Mouse (Mus musculus): ENCODE results near the gene Col25a1. TPM values are rescaled to one million over a fixed set of nuclear protein-coding genes. Genes with fewer than 3 reads are reported as not detected.

The Col25a1 gene
- polyA plus RNA-seq, 1 experiment, result 2.8 TPM

GRCm38 (mm10) chr3:130508330-130508729 is 377.0 kb downstream of the Col25a1 start:
- H3ac ChIP-seq (ENCODE audit: control insufficient read depth, insufficient read length), result no peak overlapping the region
- no peak overlapping the region for H3K4me3 ChIP-seq
- TF ChIP-seq TCF12 (IDR thresholded peaks at IDR 0.05; ENCODE audit: insufficient read depth, poor library complexity, severe bottlenecking) (no peak), MAX (IDR thresholded peaks at IDR 0.05; ENCODE audit: low read depth) (no peak), MYOG (IDR thresholded peaks at IDR 0.05; ENCODE audit: control insufficient read depth in 1 of 3, insufficient read depth in 1 of 3, insufficient read length in 2 of 3, low read depth in 2 of 3) (no peak), USF1 (IDR thresholded peaks at IDR 0.05; ENCODE audit: low read depth) (no peak), SRF (IDR thresholded peaks at IDR 0.05; ENCODE audit: control insufficient read depth, insufficient read length, low read depth) (no peak), TCF3 (IDR thresholded peaks at IDR 0.05; ENCODE audit: insufficient read length, low read depth) (no peak), POLR2A (IDR thresholded peaks at IDR 0.05; ENCODE audit: insufficient read length, low read depth) (no peak), REST (IDR thresholded peaks at IDR 0.05; ENCODE audit: insufficient read depth, insufficient read length) (no peak), CEBPB (IDR thresholded peaks at IDR 0.05; ENCODE audit: insufficient read depth, poor library complexity, severe bottlenecking) (no peak), MYOD1 (IDR thresholded peaks at IDR 0.05; ENCODE audit: control insufficient read depth in 1 of 3, insufficient read length in 2 of 3, low read depth in 2 of 3) (no peak)
- H3K27me3 ChIP-seq (ENCODE audit: control insufficient read depth, insufficient read depth, insufficient read length), result no peaks in the 10 kb centered on the region
- H3K79me2 ChIP-seq (ENCODE audit: control insufficient read depth, insufficient read depth), result no peaks in the 10 kb centered on the region
- H3K4me2 ChIP-seq (ENCODE audit: low read depth), result no peak overlapping the region
- no peaks in the 10 kb centered on the region for H3K36me3 ChIP-seq (ENCODE audit: control insufficient read depth, insufficient read depth)

DNA sequence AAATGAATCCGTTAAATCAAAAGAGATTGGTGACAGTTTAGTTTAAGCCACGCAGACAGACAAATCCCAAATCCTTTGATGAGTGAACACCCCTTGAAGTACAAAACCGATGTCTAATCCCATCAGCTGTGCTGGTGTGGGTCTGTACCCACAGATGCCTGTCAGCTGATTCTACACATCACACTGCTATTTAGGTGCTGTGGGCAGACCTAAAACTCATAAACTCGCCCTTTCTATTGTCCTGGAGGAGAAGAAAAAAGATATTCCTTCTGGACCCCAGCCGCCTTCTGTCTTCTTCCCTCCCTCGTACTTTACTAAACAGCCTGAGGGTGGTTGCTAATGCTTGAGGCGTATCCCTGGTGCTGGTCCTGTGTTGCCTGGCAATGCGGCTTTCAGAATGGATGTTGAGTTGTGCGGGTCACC is 387.2 kb downstream of the Col25a1 start:
- H3K36me3 ChIP-seq (ENCODE audit: control insufficient read depth, insufficient read depth), result no peaks in the 10 kb centered on the region
- no peak overlapping the region for H3K4me3 ChIP-seq
- no peaks in the 10 kb centered on the region for H3K27me3 ChIP-seq (ENCODE audit: control insufficient read depth, insufficient read depth, insufficient read length)
- no peak overlapping the region for H3ac ChIP-seq (ENCODE audit: control insufficient read depth, insufficient read length)
- no peaks in the 10 kb centered on the region for H3K79me2 ChIP-seq (ENCODE audit: control insufficient read depth, insufficient read depth)
- H3K4me2 ChIP-seq (ENCODE audit: low read depth), result peak overlapping the region; percentile 27
- TF ChIP-seq POLR2AphosphoS2 (IDR thresholded peaks at IDR 0.05; ENCODE audit: insufficient read length, low read depth) (no peak), USF1 (IDR thresholded peaks at IDR 0.05; ENCODE audit: low read depth) (no peak), REST (IDR thresholded peaks at IDR 0.05; ENCODE audit: insufficient read depth, insufficient read length) (no peak), CEBPB (IDR thresholded peaks at IDR 0.05; ENCODE audit: insufficient read depth, poor library complexity, severe bottlenecking) (no peak), MAX (IDR thresholded peaks at IDR 0.05; ENCODE audit: low read depth) (no peak), E2F4 (IDR thresholded peaks at IDR 0.05; ENCODE audit: insufficient read depth) (no peak), POLR2A (IDR thresholded peaks at IDR 0.05; ENCODE audit: insufficient read length, low read depth) (no peak), TCF12 (IDR thresholded peaks at IDR 0.05; ENCODE audit: insufficient read depth, poor library complexity, severe bottlenecking) (peak; percentile 85), SRF (IDR thresholded peaks at IDR 0.05; ENCODE audit: control insufficient read depth, insufficient read length, low read depth) (no peak), TCF3 (IDR thresholded peaks at IDR 0.05; ENCODE audit: insufficient read length, low read depth) (peak; percentile 25), MYOD1 (IDR thresholded peaks at IDR 0.05; ENCODE audit: control insufficient read depth in 1 of 3, insufficient read length in 2 of 3, low read depth in 2 of 3) (peak in 2 of 3 experiments; percentile 81 to 88), MYOG (IDR thresholded peaks at IDR 0.05; ENCODE audit: control insufficient read depth in 1 of 3, insufficient read depth in 1 of 3, insufficient read length in 2 of 3, low read depth in 2 of 3) (peak in 2 of 3 experiments; percentile 60 to 84)

DNA sequence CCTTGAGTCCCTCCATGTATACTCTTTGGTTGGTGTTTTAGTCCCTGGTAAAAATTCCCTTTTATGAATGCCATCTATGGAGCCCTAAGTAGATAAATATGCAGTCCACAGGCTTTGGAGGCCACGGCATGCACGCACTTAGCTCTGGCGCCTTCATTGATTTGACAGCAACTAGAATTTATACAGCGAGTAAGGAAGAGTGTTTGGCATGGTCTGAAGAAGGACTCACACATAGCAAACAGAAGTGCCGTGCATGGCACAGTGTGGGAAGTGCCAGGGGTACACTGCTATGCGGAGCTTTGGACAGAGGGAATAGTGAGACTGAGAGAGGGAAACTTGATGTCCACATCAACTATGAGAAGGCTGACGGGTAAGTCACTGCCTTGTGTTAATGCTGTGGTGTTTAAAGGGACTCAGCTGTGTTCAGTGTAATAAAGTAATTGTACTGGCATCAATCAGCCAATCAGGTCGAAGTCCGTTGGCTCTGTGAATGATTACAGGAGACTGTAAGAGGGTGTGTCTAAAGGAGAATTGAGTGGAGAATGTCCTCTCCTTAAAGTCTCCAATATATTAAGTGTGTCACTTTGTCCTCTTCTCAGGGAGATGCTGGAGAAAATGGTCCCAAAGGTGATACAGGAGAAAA is 390.7 kb downstream of the Col25a1 start:
- Histone ChIP-seq H3K4me3 (no peak overlapping the region), H3ac (ENCODE audit: control insufficient read depth, insufficient read length) (no peak overlapping the region), H3K79me2 (ENCODE audit: control insufficient read depth, insufficient read depth) (no peaks in the 10 kb centered on the region), H3K4me2 (ENCODE audit: low read depth) (no peak overlapping the region), H3K36me3 (ENCODE audit: control insufficient read depth, insufficient read depth) (no peaks in the 10 kb centered on the region), H3K27me3 (ENCODE audit: control insufficient read depth, insufficient read depth, insufficient read length) (no peaks in the 10 kb centered on the region)
- TF ChIP-seq MYOG (IDR thresholded peaks at IDR 0.05; ENCODE audit: control insufficient read depth in 1 of 3, insufficient read depth in 1 of 3, insufficient read length in 2 of 3, low read depth in 2 of 3) (no peak), USF1 (IDR thresholded peaks at IDR 0.05; ENCODE audit: low read depth) (no peak), POLR2AphosphoS2 (IDR thresholded peaks at IDR 0.05; ENCODE audit: insufficient read length, low read depth) (no peak), TCF3 (IDR thresholded peaks at IDR 0.05; ENCODE audit: insufficient read length, low read depth) (no peak), E2F4 (IDR thresholded peaks at IDR 0.05; ENCODE audit: insufficient read depth) (no peak), REST (IDR thresholded peaks at IDR 0.05; ENCODE audit: insufficient read depth, insufficient read length) (no peak), MYOD1 (IDR thresholded peaks at IDR 0.05; ENCODE audit: control insufficient read depth in 1 of 3, insufficient read length in 2 of 3, low read depth in 2 of 3) (no peak), MAX (IDR thresholded peaks at IDR 0.05; ENCODE audit: low read depth) (no peak), POLR2A (IDR thresholded peaks at IDR 0.05; ENCODE audit: insufficient read length, low read depth) (no peak), TCF12 (IDR thresholded peaks at IDR 0.05; ENCODE audit: insufficient read depth, poor library complexity, severe bottlenecking) (no peak)

DNA sequence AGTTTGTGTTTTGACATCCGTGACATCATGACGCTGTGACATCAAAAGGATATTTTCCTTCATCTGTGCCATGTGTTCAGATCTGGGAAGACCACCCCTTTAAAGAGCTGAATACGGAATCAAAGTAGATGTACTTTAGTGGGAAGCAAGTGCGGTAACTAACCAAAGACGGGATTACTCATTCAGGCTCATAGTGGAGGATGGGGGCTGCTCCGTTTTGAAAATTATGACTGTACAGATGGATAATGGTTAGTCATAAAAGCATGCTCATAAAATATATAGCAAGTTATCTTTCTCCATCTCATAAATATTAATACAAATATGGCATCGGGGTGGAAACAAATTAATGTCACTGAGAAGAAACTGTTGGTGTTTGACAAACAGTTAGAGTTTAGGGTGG is 391.7 kb downstream of the Col25a1 start:
- TF ChIP-seq REST (IDR thresholded peaks at IDR 0.05; ENCODE audit: insufficient read depth, insufficient read length), result no peak
- TF ChIP-seq E2F4 (IDR thresholded peaks at IDR 0.05; ENCODE audit: insufficient read depth), result no peak
- TF ChIP-seq USF1 (IDR thresholded peaks at IDR 0.05; ENCODE audit: low read depth), result no peak
- no peak for TF ChIP-seq MYOD1 (IDR thresholded peaks at IDR 0.05; ENCODE audit: control insufficient read depth in 1 of 3, insufficient read length in 2 of 3, low read depth in 2 of 3)
- no peak for TF ChIP-seq TCF3 (IDR thresholded peaks at IDR 0.05; ENCODE audit: insufficient read length, low read depth)
- no peak for TF ChIP-seq CEBPB (IDR thresholded peaks at IDR 0.05; ENCODE audit: insufficient read depth, poor library complexity, severe bottlenecking)
- TF ChIP-seq TCF12 (IDR thresholded peaks at IDR 0.05; ENCODE audit: insufficient read depth, poor library complexity, severe bottlenecking), result no peak
- TF ChIP-seq SRF (IDR thresholded peaks at IDR 0.05; ENCODE audit: control insufficient read depth, insufficient read length, low read depth), result no peak
- TF ChIP-seq POLR2A (IDR thresholded peaks at IDR 0.05; ENCODE audit: insufficient read length, low read depth), result no peak
- TF ChIP-seq MYOG (IDR thresholded peaks at IDR 0.05; ENCODE audit: control insufficient read depth in 1 of 3, insufficient read depth in 1 of 3, insufficient read length in 2 of 3, low read depth in 2 of 3), result no peak
- TF ChIP-seq MAX (IDR thresholded peaks at IDR 0.05; ENCODE audit: low read depth), result no peak
- TF ChIP-seq POLR2AphosphoS2 (IDR thresholded peaks at IDR 0.05; ENCODE audit: insufficient read length, low read depth), result no peak
- no peak overlapping the region for H3ac ChIP-seq (ENCODE audit: control insufficient read depth, insufficient read length)
- H3K4me3 ChIP-seq, result no peak overlapping the region
- no peak overlapping the region for H3K4me2 ChIP-seq (ENCODE audit: low read depth)
- no peaks in the 10 kb centered on the region for H3K27me3 ChIP-seq (ENCODE audit: control insufficient read depth, insufficient read depth, insufficient read length)
- no peaks in the 10 kb centered on the region for H3K79me2 ChIP-seq (ENCODE audit: control insufficient read depth, insufficient read depth)
- H3K36me3 ChIP-seq (ENCODE audit: control insufficient read depth, insufficient read depth), result no peaks in the 10 kb centered on the region
